Mouse (Mus musculus): ENCODE measurements around the gene Rpl34. TPM values are rescaled to one million over a fixed set of nuclear protein-coding genes. Genes with fewer than 3 reads are reported as not detected.

Gene Rpl34
- polyA plus RNA-seq, 1 experiment from 2014 or later: 949 TPM

DNA sequence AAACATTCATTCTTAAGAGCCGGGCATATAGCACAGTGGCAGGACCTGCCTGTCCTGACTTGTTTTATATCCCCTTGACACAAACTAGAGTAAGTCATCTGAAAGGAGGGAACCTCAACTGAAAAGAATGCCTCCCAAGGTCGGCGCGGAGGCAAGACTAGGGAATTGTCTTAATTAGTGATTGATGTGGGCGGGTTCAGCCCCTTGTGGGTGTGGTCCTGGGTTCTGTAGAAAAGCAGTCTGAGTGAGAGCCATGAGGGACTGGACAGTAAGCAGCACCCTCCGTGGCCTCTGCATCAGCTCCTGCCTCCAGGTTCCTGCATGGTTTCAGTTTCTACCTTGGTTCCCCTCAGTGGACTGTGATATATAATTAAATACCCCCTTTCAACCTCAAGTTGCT, 27.9 kb downstream of the Rpl34 start:
- Histone ChIP-seq H3K9me3 (replicated peaks) (no peaks in the 10 kb centered on the region), H3K4me3 (no peak overlapping the region), H3K4me1 (no peaks in the 10 kb centered on the region), H3K27ac (no peak overlapping the region), H3K36me3 (peaks cover 89% of the 10 kb centered on the region), H3K27me3 (ENCODE audit: low read depth, poor library complexity, severe bottlenecking) (no peaks in the 10 kb centered on the region)
- no peak for DNase-seq (ENCODE audit: low spot score)
- WGBS: 81% methylated on average over 6 of the region's 6 CpGs

DNA sequence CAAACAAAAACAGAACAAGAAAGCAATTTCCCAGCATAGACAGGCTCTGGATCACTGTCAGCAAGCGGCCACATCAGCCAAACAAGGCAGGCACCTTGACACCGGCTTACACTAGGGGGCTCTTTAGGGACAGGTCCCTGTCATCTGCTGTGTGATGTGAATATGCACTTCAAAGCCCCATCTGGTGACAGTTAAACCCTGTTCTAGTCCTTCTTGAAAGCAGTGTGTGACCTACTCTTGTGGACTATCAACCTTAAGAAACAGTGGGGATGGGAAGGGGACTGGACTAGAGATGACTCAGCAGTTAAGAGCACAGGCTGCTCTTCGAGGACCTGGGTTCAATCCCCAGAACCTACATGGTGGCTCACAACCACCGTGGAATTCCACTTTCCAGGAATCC, 32.6 kb downstream of the Rpl34 start:
- DNase-seq (ENCODE audit: low spot score): no peak
- H3K27ac ChIP-seq: no peak overlapping the region
- H3K27me3 ChIP-seq (ENCODE audit: low read depth, poor library complexity, severe bottlenecking): no peaks in the 10 kb centered on the region
- WGBS: 84% methylated on average over 4 of the region's 4 CpGs
- H3K36me3 ChIP-seq: peaks cover 87% of the 10 kb centered on the region
- no peak overlapping the region for H3K4me3 ChIP-seq
- H3K9me3 ChIP-seq (replicated peaks): no peaks in the 10 kb centered on the region
- no peaks in the 10 kb centered on the region for H3K4me1 ChIP-seq

DNA sequence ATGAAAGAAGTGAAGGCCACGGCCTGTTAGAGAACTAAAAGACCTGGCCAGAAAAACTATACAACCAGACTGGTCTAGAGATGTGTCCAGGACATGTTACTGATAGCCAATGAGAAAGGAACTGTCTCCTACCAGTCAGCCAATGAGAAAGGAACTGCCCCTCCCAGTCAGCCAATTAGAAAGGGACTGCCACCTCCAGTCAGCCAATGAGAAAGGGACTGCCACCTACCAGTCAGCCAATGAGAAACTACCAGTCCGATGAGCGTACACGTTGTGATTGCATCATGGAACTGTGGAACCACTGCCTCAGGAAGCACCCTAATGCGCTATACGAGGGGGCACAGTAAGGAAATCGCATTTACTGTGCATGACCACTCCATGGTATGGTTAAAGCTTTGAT, 35.5 kb downstream of the Rpl34 start:
- no peak for DNase-seq (ENCODE audit: low spot score)
- Histone ChIP-seq H3K36me3 (peaks cover 58% of the 10 kb centered on the region), H3K4me1 (peaks cover 11% of the 10 kb centered on the region), H3K27ac (no peak overlapping the region), H3K4me3 (no peak overlapping the region), H3K27me3 (ENCODE audit: low read depth, poor library complexity, severe bottlenecking) (no peaks in the 10 kb centered on the region), H3K9me3 (replicated peaks) (no peaks in the 10 kb centered on the region)
- 93% methylated on average over 7 of the region's 7 CpGs for WGBS

DNA sequence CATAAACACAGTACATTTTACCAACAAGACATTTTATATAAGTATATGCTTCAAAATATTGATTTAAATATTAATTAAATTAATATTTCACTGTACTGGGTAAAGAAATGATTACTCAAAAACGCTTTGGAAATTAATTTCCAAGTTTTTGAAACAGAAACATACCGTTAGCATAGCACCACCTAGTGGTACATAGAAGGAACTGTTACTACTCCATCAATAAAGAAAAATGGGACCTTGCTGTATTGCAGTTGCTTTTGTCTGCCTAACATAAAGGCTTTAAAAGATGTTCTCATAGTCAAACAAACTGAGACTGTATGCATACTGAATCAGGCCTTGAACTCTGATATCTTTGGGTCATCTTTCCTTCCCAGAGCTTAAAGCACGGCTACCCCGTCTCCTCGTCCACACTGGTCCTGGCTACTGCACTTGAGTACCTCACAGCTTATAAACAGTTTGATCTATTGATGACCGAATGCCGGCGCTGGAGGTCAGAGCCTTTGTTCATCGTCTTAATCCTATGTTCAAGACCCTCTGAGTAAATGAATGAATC, 36.1 kb downstream of the Rpl34 start:
- no peak overlapping the region for H3K27ac ChIP-seq
- no peak for DNase-seq (ENCODE audit: low spot score)
- H3K4me1 ChIP-seq: peaks cover 16% of the 10 kb centered on the region
- H3K27me3 ChIP-seq (ENCODE audit: low read depth, poor library complexity, severe bottlenecking): no peaks in the 10 kb centered on the region
- 70% methylated on average over 9 of the region's 9 CpGs for WGBS
- H3K4me3 ChIP-seq: no peak overlapping the region
- H3K36me3 ChIP-seq: peaks cover 52% of the 10 kb centered on the region
- no peaks in the 10 kb centered on the region for H3K9me3 ChIP-seq (replicated peaks)

DNA sequence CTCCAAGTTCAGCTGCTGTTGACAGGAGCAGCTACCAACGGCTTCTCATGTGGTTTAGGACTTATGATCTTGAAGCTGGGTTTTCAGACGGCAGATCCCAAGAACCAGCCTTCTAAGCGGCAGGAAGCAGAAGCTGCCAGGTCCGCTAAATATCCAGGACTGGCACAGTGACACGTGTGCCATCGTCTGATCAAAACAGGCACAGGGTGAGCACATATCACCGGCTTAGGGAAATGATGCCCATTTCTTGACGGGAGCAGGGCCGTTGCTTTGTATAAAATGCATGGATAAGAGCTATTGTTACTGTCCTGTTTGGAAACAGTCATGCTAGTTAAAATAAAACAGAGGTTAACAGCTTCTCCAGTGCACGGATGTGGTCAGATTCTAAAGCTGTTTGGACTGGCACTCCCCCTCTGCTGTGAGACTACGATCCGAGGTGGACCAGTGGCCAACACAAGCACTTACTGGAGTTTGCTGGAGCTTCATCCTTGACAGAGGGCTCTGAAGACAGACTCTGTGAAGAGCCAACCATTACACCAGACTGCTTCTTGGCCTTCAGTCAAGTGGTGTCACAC, 38.5 kb downstream of the Rpl34 start:
- Histone ChIP-seq H3K27ac (peak overlapping the region; percentile 61), H3K36me3 (peaks cover 28% of the 10 kb centered on the region), H3K4me1 (peaks cover 16% of the 10 kb centered on the region), H3K9me3 (replicated peaks) (no peaks in the 10 kb centered on the region), H3K4me3 (peak overlapping the region; percentile 44), H3K27me3 (ENCODE audit: low read depth, poor library complexity, severe bottlenecking) (no peaks in the 10 kb centered on the region)
- DNase-seq (ENCODE audit: low spot score): no peak
- 48% methylated on average over 12 of the region's 12 CpGs for WGBS

DNA sequence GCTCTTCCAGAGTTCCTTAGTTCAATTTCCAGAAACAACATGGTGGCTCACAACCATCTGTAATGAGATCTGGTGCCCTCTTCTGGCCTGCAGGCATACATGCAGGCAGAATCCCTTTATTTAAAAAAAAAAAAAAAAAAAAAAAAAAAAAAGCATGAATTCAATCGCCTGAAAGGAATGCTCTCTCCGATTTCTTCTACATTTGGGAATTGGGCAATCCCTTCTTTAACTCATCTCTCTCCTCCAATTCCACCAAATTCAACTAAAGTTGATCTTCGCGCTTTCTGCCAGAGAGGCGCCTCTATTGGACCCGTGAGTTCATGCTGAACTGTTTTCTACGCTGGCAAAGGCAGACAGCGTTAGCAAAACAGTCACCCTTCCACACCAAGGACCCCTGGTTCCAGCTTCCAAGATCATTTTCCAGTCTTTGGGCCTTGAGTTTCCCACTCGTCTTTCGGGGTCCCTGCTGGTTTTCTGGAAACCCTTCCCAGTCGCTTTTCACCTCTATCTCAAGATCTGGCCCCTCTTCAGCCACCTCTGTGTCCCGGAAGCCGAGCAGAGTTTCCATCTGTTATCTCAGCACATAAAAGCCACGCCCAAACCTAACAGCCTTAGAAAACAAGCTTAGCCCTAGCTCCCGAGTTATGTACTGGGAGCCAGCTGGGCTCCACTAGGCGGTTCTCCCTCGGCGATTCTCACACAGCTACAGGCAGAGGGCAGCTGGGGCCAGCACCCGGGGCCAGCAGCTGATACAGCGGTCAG, 39.2 kb downstream of the Rpl34 start:
- peak; percentile 63 for DNase-seq (ENCODE audit: low spot score)
- peak overlapping the region; percentile 61 for H3K27ac ChIP-seq
- H3K36me3 ChIP-seq: peaks cover 21% of the 10 kb centered on the region
- no peaks in the 10 kb centered on the region for H3K9me3 ChIP-seq (replicated peaks)
- H3K4me1 ChIP-seq: peaks cover 16% of the 10 kb centered on the region
- no peaks in the 10 kb centered on the region for H3K27me3 ChIP-seq (ENCODE audit: low read depth, poor library complexity, severe bottlenecking)
- WGBS: 11% methylated on average over 20 of the region's 20 CpGs
- H3K4me3 ChIP-seq: peak overlapping the region; percentile 44

DNA sequence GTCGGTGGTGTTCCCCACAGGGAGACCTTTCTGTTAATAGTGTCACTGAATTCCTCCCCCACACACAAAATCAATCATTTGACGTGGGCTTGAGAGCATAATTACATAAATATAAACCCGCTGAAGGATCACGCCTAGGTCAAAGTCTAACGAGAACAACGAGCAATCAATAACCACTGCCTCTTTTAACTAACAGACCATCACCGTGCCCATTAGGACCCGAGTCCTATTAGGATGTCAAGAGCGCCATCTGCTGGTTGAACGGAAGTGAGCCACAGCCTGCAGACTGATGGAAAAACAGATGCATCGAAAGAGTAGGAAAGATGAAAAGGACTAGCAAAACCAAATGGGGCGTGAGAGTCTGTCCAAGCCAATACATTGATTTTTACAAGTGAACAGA, 40.6 kb downstream of the Rpl34 start:
- H3K4me3 ChIP-seq: no peak overlapping the region
- H3K9me3 ChIP-seq (replicated peaks): no peaks in the 10 kb centered on the region
- H3K27ac ChIP-seq: no peak overlapping the region
- H3K4me1 ChIP-seq: peaks cover 16% of the 10 kb centered on the region
- DNase-seq (ENCODE audit: low spot score): peak; percentile 90
- H3K27me3 ChIP-seq (ENCODE audit: low read depth, poor library complexity, severe bottlenecking): no peaks in the 10 kb centered on the region
- H3K36me3 ChIP-seq: peaks cover 7% of the 10 kb centered on the region
- WGBS: 15% methylated on average over 12 of the region's 12 CpGs

DNA sequence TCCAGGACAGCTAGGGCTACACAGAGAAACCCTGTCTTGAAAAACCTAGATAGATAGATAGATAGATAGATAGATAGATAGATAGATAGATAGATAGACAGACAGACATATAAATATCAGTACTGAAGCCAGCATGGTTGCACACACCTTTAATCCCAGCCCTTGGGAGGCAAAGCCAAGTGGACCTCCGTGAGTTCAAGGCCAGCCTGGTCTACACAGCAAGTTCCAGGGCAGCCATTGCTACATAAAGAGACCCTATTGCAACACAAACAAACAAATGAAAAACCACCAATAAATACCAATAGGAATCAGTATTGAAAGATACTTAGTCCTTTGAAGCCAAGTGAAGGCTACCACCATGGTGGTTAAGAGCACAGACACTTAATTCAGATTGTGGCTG, 43.1 kb downstream of the Rpl34 start:
- DNase-seq (ENCODE audit: low spot score): no peak
- Histone ChIP-seq H3K27me3 (ENCODE audit: low read depth, poor library complexity, severe bottlenecking) (no peaks in the 10 kb centered on the region), H3K9me3 (replicated peaks) (no peaks in the 10 kb centered on the region), H3K4me3 (no peak overlapping the region), H3K4me1 (peaks cover 16% of the 10 kb centered on the region), H3K27ac (no peak overlapping the region), H3K36me3 (no peaks in the 10 kb centered on the region)
- WGBS: 95% methylated on average over 1 of the region's 1 CpGs

DNA sequence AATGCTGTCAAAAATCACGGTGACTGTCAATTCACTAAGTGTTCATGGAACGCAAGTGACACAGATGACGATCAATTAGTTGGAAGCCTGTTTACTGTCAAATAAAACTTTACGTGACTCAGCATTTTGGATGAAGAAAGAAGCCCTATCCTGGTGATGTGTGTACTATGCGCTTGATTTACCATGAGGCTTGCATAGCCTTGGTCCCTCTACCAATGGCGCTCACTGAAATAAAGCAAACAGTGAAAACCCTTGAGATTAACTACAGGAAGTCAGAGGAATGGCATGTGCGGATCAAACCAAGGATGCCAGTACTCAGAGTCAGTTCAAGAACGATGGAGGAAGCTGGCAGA, 45.2 kb downstream of the Rpl34 start:
- Histone ChIP-seq H3K9me3 (replicated peaks) (no peaks in the 10 kb centered on the region), H3K4me1 (0 out of 2 replicates have a peak, but pooled peaks cover 5% of the 10 kb centered on the region)
- WGBS: 90% methylated on average over 8 of the region's 8 CpGs

DNA sequence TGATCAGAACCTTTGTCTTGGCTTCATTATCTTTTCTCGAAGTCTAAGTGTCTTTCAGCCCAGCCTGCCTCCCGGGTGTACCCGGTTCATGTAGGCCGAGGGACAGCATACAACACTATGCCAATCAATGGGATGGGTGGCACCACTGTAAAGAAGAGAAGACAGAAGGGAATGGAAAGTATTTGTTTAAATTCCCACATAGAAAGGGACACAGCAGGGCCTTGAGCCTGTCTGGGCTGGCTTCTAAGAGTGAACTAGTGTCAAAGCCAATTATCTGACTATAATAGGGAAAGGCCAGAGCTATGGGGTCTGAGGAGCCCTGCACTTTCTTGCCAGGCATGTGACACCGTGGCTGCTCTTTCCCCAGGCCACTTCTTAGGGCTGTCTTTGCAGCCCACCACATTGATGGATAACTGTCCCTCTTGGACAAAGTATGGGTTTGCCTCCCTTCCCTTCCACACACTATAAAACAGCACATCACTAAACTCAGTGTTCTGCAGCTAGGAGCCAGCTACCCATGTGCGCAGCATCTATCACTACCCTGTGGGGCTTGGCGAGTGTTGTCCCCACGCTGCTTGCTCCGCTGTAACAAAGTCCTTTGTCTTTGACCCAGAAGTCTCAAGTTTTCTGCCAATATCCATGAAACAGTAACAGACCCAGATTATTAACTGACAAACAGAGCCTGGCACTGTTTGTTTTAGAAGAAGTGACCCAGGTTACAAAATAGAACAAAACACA, 45.8 kb downstream of the Rpl34 start:
- no peaks in the 10 kb centered on the region for H3K36me3 ChIP-seq
- peaks cover 3% of the 10 kb centered on the region; the same call in 1 of the 2 replicates for H3K4me1 ChIP-seq
- 93% methylated on average over 9 of the region's 9 CpGs for WGBS
- no peak overlapping the region for H3K4me3 ChIP-seq
- no peaks in the 10 kb centered on the region for H3K27me3 ChIP-seq (ENCODE audit: low read depth, poor library complexity, severe bottlenecking)
- H3K9me3 ChIP-seq (replicated peaks): no peaks in the 10 kb centered on the region
- H3K27ac ChIP-seq: no peak overlapping the region
- DNase-seq (ENCODE audit: low spot score): no peak

More for the DNA sequence above, 45.2 kb downstream of the Rpl34 start:
- no peaks in the 10 kb centered on the region for H3K27me3 ChIP-seq (ENCODE audit: low read depth, poor library complexity, severe bottlenecking)
- no peak overlapping the region for H3K4me3 ChIP-seq
- H3K36me3 ChIP-seq: no peaks in the 10 kb centered on the region
- DNase-seq (ENCODE audit: low spot score): no peak
- H3K27ac ChIP-seq: no peak overlapping the region

DNA sequence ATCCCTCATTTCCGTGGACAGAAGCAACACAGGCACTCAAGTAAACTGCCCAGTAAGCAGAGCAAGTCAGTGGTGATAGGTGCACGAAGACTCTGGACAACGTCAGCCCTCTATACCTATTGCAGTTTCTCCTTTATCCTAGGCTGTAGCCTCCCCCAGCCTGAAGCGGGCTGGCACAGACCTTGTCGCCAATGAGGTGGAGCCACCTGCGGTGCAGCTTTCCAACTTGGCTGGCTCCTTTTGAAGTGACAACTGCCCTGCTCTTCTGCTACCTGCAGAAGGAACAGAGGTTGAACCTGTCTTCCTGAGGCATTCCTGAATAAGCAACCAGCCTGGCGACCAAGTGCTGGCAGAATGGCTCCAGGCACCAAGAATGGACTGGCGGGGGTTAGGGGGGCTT, 46.4 kb downstream of the Rpl34 start:
- Histone ChIP-seq H3K9me3 (replicated peaks) (no peaks in the 10 kb centered on the region), H3K4me3 (no peak overlapping the region), H3K36me3 (no peaks in the 10 kb centered on the region), H3K27ac (no peak overlapping the region), H3K27me3 (ENCODE audit: low read depth, poor library complexity, severe bottlenecking) (no peaks in the 10 kb centered on the region), H3K4me1 (peaks cover 3% of the 10 kb centered on the region; the same call in 1 of the 2 replicates)
- no peak for DNase-seq (ENCODE audit: low spot score)
- 79% methylated on average over 8 of the region's 8 CpGs for WGBS

DNA sequence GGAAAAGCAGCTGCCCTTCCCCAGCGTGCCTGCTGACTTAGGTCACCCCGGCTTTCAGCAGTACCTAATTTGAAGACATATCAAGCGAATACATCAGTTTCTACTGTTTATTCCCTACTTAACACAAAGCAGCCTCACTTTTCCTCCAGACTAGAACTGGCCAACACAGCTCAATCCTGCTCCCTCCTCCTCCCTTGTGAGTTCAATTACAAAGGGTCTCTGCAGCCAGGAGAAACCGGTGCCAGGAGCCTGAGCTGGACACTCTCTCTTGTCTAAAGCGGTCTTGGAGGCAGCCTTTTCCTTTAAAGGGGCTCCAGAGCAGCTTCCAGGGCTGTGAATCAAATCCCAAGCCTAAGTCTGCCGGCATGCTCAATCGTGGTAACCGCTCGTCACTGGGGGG, 48.0 kb downstream of the Rpl34 start:
- Histone ChIP-seq H3K4me1 (peaks cover 8% of the 10 kb centered on the region; the same call in 1 of the 2 replicates), H3K9me3 (replicated peaks) (no peaks in the 10 kb centered on the region), H3K36me3 (no peaks in the 10 kb centered on the region), H3K4me3 (no peak overlapping the region), H3K27me3 (ENCODE audit: low read depth, poor library complexity, severe bottlenecking) (no peaks in the 10 kb centered on the region), H3K27ac (no peak overlapping the region)
- WGBS: 87% methylated on average over 9 of the region's 9 CpGs
- DNase-seq (ENCODE audit: low spot score): no peak

DNA sequence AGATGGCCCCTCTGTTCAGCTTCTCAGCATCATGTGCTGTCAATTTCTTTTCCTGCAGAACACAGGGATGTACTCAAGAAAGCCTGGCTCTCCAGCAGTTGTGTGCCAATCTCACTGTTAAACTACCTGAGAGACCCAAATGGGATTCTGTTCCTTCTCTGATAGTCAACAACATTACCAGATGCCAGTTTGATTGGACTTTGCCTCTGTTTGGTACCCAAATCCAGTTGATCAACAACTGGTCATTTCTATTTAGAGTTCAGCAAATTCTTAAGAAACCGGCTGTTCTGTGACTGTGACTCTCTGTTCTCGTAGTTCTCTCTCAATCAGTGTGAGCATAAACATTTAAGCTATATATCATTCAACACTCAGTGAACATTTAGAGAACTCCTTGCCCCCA, 49.0 kb downstream of the Rpl34 start:
- H3K4me1 ChIP-seq: peaks cover 8% of the 10 kb centered on the region; the same call in 1 of the 2 replicates
- no peak overlapping the region for H3K27ac ChIP-seq
- no peak overlapping the region for H3K4me3 ChIP-seq
- DNase-seq (ENCODE audit: low spot score): no peak
- no peaks in the 10 kb centered on the region for H3K9me3 ChIP-seq (replicated peaks)
- H3K36me3 ChIP-seq: no peaks in the 10 kb centered on the region
- H3K27me3 ChIP-seq (ENCODE audit: low read depth, poor library complexity, severe bottlenecking): no peaks in the 10 kb centered on the region
- WGBS: 85% methylated on average over 2 of the region's 2 CpGs

All from limb, embryonic 10.5 days (tissue).